Mouse (Mus musculus) adrenal gland, postnatal 10 days (tissue): ENCODE data around the gene Vmn1r17. TPM values are rescaled to one million over a fixed set of nuclear protein-coding genes. Genes with fewer than 3 reads are reported as not detected.
"Not testable (repeated sequence)": the region's sequence is repeated elsewhere in the genome, so short reads cannot be mapped to it uniquely, and the experiment has no call there.

Experiments used
- DNase-seq: peaks from one replicate; pipeline ENCODE4 v3.0.0; 2021; ENCODE audit warnings: mixed read lengths
- long read RNA-seq, 2 experiments: library from polyadenylated mRNA; stranded (forward); transcript quantifications; one replicate each; pipeline ENCODE4 v2.0.0; 2021
- total RNA-seq, 2 experiments: library from RNA; stranded (reverse); gene quantifications; 2 replicates each; pipeline ENCODE4 v1.2.3; 2021

Gene Vmn1r17
- total RNA-seq, result not detected
- long read RNA-seq, experiment 1, result 0 reads
- long read RNA-seq, experiment 2, result 0 reads

GRCm38 (mm10) chr6:57363627-57364026 lies at the start of gene Vmn1r17:
Gene Vmn1r17, minus strand, starts transcription at chr6:57363727.
- DNase-seq, result no peak

GRCm38 (mm10) chr6:57403480-57403879 lies 40.0 kb upstream of the Vmn1r17 start, which contains the start of gene Vmn1r19:
Gene Vmn1r19, plus strand, starts transcription at chr6:57403780.
- not testable (repeated sequence) for DNase-seq

- no peak for DNase-seq
Observed at GRCm38 (mm10) chr6:57395683-57396082, 32.2 kb upstream of the Vmn1r17 start, which contains the start of gene Vmn1r18. Gene Vmn1r18, minus strand, starts transcription at chr6:57395783.

GRCm38 (mm10) chr6:57367496-57367895 lies 4.0 kb upstream of the Vmn1r17 start:
- no peak for DNase-seq

GRCm38 (mm10) chr6:57365866-57366265 lies 2.3 kb upstream of the Vmn1r17 start:
- not testable (repeated sequence) for DNase-seq

GRCm38 (mm10) chr6:57356864-57357263 lies 6.7 kb downstream of the Vmn1r17 start:
- no peak for DNase-seq

GRCm38 (mm10) chr6:57329394-57329793 lies 34.1 kb downstream of the Vmn1r17 start, which contains the start of gene Vmn1r16:
Gene Vmn1r16, minus strand, starts transcription at chr6:57329494.
- no peak for DNase-seq

- DNase-seq, result no peak
Observed at GRCm38 (mm10) chr6:57326176-57326575, 37.4 kb downstream of the Vmn1r17 start.

Other genes starting within 250 kb of the Vmn1r17 start
- not detected for gene Vmn1r11, start 230.3 kb downstream of the Vmn1r17 start, total RNA-seq
- gene Vmn1r12, start 206.8 kb downstream of the Vmn1r17 start, total RNA-seq, result not detected
- gene Vmn1r13, start 160.4 kb downstream of the Vmn1r17 start, total RNA-seq, result not detected
- not detected for gene Vmn1r14, start 132.0 kb downstream of the Vmn1r17 start, total RNA-seq
- gene Vmn1r15, start 105.8 kb downstream of the Vmn1r17 start, total RNA-seq, result not detected
- not detected for gene Vmn1r16, start 34.2 kb downstream of the Vmn1r17 start, total RNA-seq
- not detected for gene Vmn1r18, start 32.1 kb upstream of the Vmn1r17 start, total RNA-seq
- not detected for gene Vmn1r19, start 40.1 kb upstream of the Vmn1r17 start, total RNA-seq
- gene Vmn1r20, start 65.2 kb upstream of the Vmn1r17 start, total RNA-seq, result not detected
- 10 to 100 TPM; 34.1 to 45.0 TPM for gene Ppm1k, start 171.7 kb upstream of the Vmn1r17 start, total RNA-seq
- gene Herc6, start 217.3 kb upstream of the Vmn1r17 start, total RNA-seq, result 1 to 10 TPM; 8.3 to 8.8 TPM